Mouse (Mus musculus): ENCODE measurements at regions not wholly inside any gene's neighbourhood (a gene's known extent, or its start where the extent isn't known, plus 50 kb on each side); places are given as distances from the start of the nearest gene placed in this dataset.

DNA sequence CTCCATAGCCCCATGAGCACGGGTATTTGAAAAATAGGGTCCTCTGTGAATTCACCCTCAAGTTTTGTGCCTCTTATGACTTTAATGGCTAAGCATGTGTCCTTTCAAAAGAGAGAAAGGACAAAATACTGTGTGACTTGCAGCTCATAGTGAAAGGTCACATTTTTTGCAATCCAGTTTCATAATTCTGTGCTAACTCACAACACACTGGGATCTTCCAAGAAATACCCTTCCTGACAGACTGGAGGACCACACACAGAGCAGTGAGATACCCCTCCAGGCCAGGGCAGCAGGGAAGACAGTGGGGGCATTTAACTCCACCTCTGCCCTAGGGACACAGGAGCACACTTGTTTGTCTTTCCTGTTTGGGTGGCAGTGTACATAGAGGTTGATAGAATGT is 110.8 kb upstream of the Spata13 start:
- intact Hi-C loops (cut with DNase I): no loop called here
- no peak for DNase-seq (ENCODE audit: extremely low spot score in 1 of 2, low spot score in 2 of 2)

- intact Hi-C loops (cut with DNase I): loop anchor here (2.0 kb wide), 1 partner anchor 164 kb away; no protein-coding TSS in a partner anchor
- no peak for DNase-seq (ENCODE audit: extremely low spot score in 1 of 2, low spot score in 2 of 2)
Measured at GRCm38 (mm10) chr14:60524869-60525268, 108.9 kb upstream of the Spata13 start.

DNA sequence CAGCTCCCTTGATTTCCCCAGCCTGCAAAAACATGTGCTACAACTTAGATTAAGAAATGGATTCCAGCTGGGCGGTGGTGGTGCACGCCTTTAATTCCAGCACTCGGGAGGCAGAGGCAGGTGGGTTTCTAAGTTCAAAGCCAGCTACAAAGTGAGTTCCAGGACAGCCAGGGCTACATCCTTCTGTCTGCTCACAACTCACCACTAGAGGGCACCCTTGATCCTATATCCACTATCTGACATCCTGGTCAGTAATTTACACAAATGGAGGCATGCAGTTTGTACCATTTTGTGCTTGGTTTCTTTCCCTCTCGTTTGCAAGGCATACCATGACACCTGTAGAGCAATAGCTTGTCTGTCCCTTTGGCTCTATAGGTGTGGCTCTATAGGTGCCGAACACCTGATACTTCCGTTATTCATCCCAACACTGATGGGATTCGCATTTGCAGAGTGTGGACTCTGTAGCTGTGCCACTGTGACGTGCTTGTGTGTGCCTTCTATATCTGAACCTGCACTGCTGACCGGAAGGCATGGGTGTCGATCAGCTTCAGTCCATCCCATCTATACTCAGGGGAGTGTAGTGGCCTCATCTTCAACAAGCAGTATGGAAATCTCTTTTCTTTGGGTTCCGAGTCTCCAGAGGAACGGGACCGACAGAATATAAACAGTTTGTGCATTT is 108.4 kb upstream of the Spata13 start:
- intact Hi-C loops (cut with DNase I): loop anchor here (2.0 kb wide), 1 partner anchor 163 kb away; no protein-coding TSS in a partner anchor

DNA sequence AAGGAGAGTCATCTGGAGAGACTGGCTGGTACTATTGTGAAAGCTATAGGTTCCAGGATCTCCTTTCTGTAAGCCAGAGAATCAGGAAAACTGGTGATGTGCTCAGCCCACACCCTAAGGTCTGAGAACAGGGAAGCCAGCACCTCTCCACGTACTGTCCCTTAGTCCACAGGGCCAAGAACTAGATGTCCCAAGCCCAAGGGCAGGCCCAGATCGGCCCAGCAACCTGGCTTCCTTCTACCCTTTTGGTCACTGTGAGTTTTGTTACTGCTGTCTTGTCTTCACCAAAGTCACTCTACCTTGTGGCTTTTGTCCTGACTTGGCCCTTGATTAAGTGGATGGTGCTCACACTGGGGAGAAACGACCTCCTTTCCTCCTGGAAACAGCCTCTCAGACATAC is 107.8 kb upstream of the Spata13 start:
- intact Hi-C loops (cut with DNase I): loop anchor here (2.0 kb wide), 1 partner anchor 163 kb away; no protein-coding TSS in a partner anchor
- no peak for DNase-seq (ENCODE audit: extremely low spot score in 1 of 2, low spot score in 2 of 2)

More for the DNA sequence above, 108.4 kb upstream of the Spata13 start:
- peak; percentile 59 to 60 for DNase-seq (ENCODE audit: extremely low spot score in 1 of 2, low spot score in 2 of 2)

DNA sequence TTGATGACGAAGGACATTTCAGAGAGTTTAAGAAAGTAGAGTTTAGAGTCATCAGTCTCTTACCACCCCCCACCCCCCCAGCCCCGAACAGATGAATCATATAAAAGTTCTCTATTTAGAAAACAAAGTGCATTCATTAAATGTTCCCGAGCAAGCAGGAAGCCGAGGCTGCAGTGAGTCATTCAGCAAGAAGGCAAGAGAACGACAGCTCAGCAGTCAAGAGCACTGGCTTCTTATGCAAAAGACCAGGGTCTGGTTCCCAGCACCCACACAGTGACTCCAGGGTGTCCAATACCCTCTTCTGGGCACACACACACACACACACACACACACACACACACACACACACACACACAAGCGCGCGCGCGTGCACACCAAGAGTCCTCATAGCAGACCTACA is 107.0 kb upstream of the Spata13 start:
- intact Hi-C loops (cut with DNase I): no loop called here

DNA sequence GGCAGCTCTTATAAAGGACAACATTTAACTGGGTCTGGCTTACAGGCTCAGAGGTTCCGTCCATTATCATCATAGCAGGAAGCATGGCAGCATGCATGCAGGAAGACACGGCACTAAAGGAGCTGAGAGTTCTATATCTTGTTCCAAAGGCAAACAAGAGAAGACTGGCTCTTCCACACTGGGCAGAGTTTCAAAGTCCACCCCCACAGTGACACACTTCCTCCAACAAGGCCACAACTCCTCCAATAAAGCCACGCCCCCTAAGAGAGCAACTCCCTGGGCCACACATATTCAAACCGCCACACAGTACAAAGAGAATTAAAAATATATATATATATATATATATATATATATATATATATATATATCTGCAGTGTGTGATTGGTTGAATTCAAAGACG is 105.8 kb upstream of the Spata13 start:
- DNase-seq (ENCODE audit: extremely low spot score in 1 of 2, low spot score in 2 of 2): no peak
- intact Hi-C loops (cut with DNase I): no loop called here

More for the DNA sequence above, 107.0 kb upstream of the Spata13 start:
- DNase-seq (ENCODE audit: extremely low spot score in 1 of 2, low spot score in 2 of 2): no peak

- intact Hi-C loops (cut with DNase I): no loop called here
- DNase-seq (ENCODE audit: extremely low spot score in 1 of 2, low spot score in 2 of 2): no peak
Measured at GRCm38 (mm10) chr14:60528520-60528919, 105.3 kb upstream of the Spata13 start.

GRCm38 (mm10) chr14:60529022-60529421 is 104.8 kb upstream of the Spata13 start:
- intact Hi-C loops (cut with DNase I): no loop called here

DNA sequence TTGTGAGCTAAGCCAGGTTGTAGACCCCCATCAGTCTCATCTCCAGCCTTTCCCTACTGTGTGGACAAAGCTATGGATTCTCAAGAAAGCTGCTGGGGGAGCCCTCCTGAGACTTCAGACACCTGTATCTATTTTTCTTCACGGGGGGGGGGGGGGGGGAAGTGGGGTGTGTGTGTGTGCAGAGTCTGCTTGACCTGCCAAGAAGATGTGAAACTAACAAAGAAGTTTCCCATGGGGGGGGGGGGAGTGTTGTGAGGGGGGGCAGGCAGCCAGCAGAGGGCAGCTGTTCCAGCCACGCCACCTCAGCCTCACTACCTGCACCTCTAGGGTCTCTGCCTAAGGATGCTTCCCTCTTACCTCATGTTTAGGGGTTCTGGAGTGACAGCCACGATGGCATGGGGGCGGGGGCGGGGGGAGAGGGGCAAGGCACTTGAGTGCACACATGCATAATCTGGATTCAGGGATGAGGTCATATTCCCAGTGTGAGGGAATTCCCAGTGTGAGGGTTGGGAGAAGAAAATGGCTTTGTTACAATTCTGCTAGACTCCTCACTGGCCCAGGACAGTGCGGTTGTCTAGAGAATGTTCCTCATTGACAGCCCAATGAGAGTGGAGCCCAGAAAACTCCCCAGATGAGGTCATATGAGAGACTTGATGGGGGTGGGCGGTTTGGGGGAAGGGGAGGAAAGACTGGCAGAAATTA is 104.0 kb upstream of the Spata13 start:
- intact Hi-C loops (cut with DNase I): no loop called here
- DNase-seq (ENCODE audit: extremely low spot score in 1 of 2, low spot score in 2 of 2): no peak

More at GRCm38 (mm10) chr14:60529022-60529421, 104.8 kb upstream of the Spata13 start:
- peak in 1 of 2 experiments; percentile 55 for DNase-seq (ENCODE audit: extremely low spot score in 1 of 2, low spot score in 2 of 2)

- no peak for DNase-seq (ENCODE audit: extremely low spot score in 1 of 2, low spot score in 2 of 2)
Measured at GRCm38 (mm10) chr14:60530348-60530711, 103.5 kb upstream of the Spata13 start.

DNA sequence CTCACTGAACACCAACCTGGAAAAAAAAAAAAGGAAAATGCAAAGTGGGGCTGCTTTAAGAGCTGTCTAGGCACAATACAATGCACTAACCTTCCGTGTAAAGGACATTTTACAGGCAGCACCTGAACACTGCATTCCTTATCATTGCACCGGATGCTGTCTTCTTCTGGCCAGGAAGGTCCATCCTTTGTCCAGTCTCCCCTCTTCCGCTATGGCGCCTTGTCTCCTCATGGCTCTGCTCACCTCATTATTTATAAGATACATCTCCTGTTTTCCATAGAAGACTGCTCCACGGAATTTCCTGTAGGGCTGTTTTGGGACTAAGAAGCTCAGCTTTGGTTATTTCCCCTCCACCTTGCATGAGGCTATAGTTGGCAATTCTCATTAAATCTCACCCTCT is 102.8 kb upstream of the Spata13 start:
- intact Hi-C loops (cut with DNase I): no loop called here

More at GRCm38 (mm10) chr14:60530348-60530711, 103.5 kb upstream of the Spata13 start:
- intact Hi-C loops (cut with DNase I): no loop called here

GRCm38 (mm10) chr14:60531766-60532165 is 102.0 kb upstream of the Spata13 start:
- DNase-seq (ENCODE audit: extremely low spot score in 1 of 2, low spot score in 2 of 2): no peak
- intact Hi-C loops (cut with DNase I): no loop called here

More for the DNA sequence above, 102.8 kb upstream of the Spata13 start:
- no peak for DNase-seq (ENCODE audit: extremely low spot score in 1 of 2, low spot score in 2 of 2)

DNA sequence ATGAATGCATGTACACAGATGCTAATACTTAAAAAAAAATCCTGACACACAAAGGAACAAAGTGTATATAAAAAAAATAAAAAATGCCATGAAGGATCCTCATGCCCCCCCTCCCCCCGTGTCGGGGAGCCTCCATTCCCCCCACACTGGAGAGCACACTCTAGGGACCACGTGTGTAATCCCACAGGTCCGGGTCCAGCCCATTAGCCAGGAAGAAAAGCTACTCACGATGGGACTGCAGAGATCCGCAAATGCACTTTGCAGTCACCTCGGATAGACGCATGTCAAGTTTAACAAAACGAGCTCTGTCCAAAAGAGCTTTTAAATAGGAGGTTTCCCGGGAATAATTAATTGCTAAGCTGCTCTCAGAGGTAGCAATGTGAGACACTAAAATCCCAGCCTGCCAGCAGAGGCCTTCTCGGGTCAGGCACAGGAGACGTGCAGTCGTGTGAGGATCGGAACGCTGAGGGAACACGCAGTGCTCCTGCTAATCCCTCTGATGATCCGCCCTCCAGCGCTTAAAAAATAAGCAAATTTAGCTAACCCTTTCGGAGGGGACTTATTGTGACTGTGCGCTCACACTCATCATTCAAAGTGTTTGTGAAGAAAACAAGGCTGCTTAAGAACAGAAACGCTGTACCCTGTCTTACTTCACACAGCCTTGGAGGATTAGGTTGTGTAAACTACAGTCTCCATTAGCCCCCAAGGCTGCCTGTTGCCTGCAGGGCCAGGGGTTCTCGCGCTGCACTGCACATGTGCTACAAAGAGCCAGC is 100.2 kb upstream of the Spata13 start:
- intact Hi-C loops (cut with DNase I): no loop called here
- DNase-seq (ENCODE audit: extremely low spot score in 1 of 2, low spot score in 2 of 2): no peak

DNA sequence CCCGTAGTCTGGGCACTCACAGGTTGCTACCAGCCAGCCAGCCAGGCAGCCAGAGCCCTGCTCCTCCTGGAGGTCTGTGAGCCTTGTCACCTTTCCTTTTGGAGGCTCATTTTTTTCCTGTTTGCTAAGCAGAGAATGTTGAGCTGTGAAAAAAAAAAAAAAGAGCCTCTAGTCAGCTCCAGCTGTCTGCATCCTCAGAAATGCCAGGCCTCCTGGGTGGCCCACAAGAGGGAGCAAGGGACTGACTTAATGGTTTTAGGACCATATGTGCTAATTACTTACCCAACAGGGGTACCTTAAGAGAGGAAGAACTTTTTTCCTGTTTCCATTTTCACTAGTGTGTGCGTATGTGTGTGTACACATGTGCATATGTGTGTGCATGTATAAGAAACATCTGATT is 94.8 kb upstream of the Spata13 start:
- intact Hi-C loops (cut with DNase I): no loop called here
- no peak for DNase-seq (ENCODE audit: extremely low spot score in 1 of 2, low spot score in 2 of 2)

DNA sequence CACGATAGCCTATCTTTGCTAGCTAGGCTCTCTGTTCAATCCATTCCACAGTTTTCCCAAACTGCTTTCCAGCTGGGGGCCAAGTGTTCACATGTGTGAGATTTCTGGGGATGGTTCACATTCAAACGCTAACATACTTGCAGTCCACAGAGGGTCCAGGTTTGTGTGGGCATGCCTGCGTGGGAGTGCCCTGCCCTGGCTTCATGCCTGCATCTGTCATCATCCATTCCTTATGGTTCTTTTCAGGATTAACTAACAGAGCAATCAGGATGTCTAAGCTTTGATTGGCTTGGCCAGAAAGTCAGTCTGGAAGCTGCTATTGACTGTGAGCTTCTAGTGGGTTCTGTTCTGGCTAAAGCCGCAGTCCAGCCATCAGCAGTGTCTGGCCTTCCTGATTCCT is 93.7 kb upstream of the Spata13 start:
- DNase-seq (ENCODE audit: extremely low spot score in 1 of 2, low spot score in 2 of 2): no peak
- intact Hi-C loops (cut with DNase I): no loop called here

- intact Hi-C loops (cut with DNase I): no loop called here
- no peak for DNase-seq (ENCODE audit: extremely low spot score in 1 of 2, low spot score in 2 of 2)
Measured at GRCm38 (mm10) chr14:60541596-60541995, 92.2 kb upstream of the Spata13 start.

- intact Hi-C loops (cut with DNase I): no loop called here
- DNase-seq (ENCODE audit: extremely low spot score in 1 of 2, low spot score in 2 of 2): no peak
Measured at GRCm38 (mm10) chr14:60544767-60545166, 89.0 kb upstream of the Spata13 start.

DNA sequence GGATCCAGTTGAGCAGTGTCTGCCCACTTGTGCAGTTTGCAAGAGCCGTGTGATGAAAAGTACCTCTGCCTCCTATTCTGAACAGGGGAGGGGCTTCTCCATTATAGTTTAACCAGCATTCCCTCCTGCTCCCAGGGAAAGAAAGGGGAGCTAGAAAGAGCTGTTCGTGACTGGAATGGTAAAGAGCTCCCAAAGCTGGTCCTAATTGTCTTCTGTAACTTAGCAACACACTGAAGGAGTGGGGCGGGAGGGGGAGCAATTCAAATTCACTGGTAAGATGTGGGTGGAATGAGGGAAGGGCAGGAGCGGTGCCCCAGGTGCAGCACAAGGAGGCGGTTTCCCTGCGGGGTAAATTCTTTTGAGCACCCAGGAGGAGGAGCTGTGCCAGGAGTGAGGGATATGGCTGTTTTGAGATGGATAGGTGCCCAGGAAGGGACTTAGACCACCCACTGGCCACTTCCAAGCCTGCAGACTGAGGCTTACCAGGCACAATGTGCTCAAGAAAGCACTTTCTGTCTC is 79.5 kb upstream of the Spata13 start:
- intact Hi-C loops (cut with DNase I): no loop called here
- peak; percentile 70 to 88 for DNase-seq (ENCODE audit: extremely low spot score in 1 of 2, low spot score in 2 of 2)

GRCm38 (mm10) chr14:60556541-60556940 is 77.3 kb upstream of the Spata13 start:
- intact Hi-C loops (cut with DNase I): no loop called here

More at GRCm38 (mm10) chr14:60556541-60556940, 77.3 kb upstream of the Spata13 start:
- no peak for DNase-seq (ENCODE audit: extremely low spot score in 1 of 2, low spot score in 2 of 2)
